Mouse (Mus musculus): ENCODE results near the gene Pramef17. TPM values are rescaled to one million over a fixed set of nuclear protein-coding genes. Genes with fewer than 3 reads are reported as not detected.
"Not testable (repeated sequence)": the region's sequence is repeated elsewhere in the genome, so short reads cannot be mapped to it uniquely, and the experiment has no call there.

The Pramef17 gene
- not detected for total RNA-seq (2022)

- not testable (repeated sequence) for DNase-seq (ENCODE audit: low spot score in 2 of 2)
These were observed at the start of gene Pramef17 for GRCm38 (mm10) chr4:143994269-143994668. Pramef17 (minus strand) TSS chr4:143994369.

GRCm38 (mm10) chr4:143988126-143988525 is 6.0 kb downstream of the Pramef17 start:
- DNase-seq (ENCODE audit: low spot score in 2 of 2), result peak; percentile 53 to 58

- peak; percentile 54 to 58 for DNase-seq (ENCODE audit: low spot score in 2 of 2)
These were observed 6.7 kb downstream of the Pramef17 start for GRCm38 (mm10) chr4:143987475-143987941.

- DNase-seq (ENCODE audit: low spot score in 2 of 2), result peak; percentile 30 to 67
These were observed 8.4 kb downstream of the Pramef17 start for GRCm38 (mm10) chr4:143985733-143986132.

- peak; percentile 3 to 26 for DNase-seq (ENCODE audit: low spot score in 2 of 2)
These were observed 9.0 kb downstream of the Pramef17 start for GRCm38 (mm10) chr4:143985165-143985564.

- DNase-seq (ENCODE audit: low spot score in 2 of 2), result not testable (repeated sequence)
These were observed 10.7 kb downstream of the Pramef17 start for GRCm38 (mm10) chr4:143983446-143983845.

GRCm38 (mm10) chr4:143966850-143967249 is 27.3 kb downstream of the Pramef17 start, which contains the start of gene Gm13101:
Gm13101 (minus strand) TSS chr4:143966950.
- not testable (repeated sequence) for DNase-seq (ENCODE audit: low spot score in 2 of 2)

GRCm38 (mm10) chr4:143950916-143951315 is 43.3 kb downstream of the Pramef17 start, which contains the start of gene Pramef25:
Pramef25 (minus strand) TSS chr4:143951016.
- not testable (repeated sequence) for DNase-seq (ENCODE audit: low spot score in 2 of 2)

Other genes with a start within 250 kb of the Pramef17 start
- gene Gm13023, start 205.0 kb downstream of the Pramef17 start, total RNA-seq (2022), result not detected
- not detected for gene Gm13084, start 178.3 kb downstream of the Pramef17 start, total RNA-seq (2022)
- gene Gm13103, start 147.9 kb downstream of the Pramef17 start, total RNA-seq (2022), result not detected
- gene Pramef6, start 94.0 kb downstream of the Pramef17 start, total RNA-seq (2022), result not detected
- not detected for gene Pramef25, start 43.4 kb downstream of the Pramef17 start, total RNA-seq (2022)
- gene Gm13101, start 27.4 kb downstream of the Pramef17 start, total RNA-seq (2022), result not detected
- not detected for gene Pramel4, start 64.8 kb upstream of the Pramef17 start, total RNA-seq (2022)
- not detected for gene Gm13102, start 112.1 kb upstream of the Pramef17 start, total RNA-seq (2022)
- gene Oog3, start 168.3 kb upstream of the Pramef17 start, total RNA-seq (2022), result not detected
- gene Oog2, start 196.3 kb upstream of the Pramef17 start, total RNA-seq (2022), result not detected
- gene C87977, start 218.9 kb upstream of the Pramef17 start, total RNA-seq (2022), result not detected